18 mouse cellular contexts compared by ENCODE assay signal in genomic region chr6:113179195-113179733, GRCm38 (mm10). TPM values are rescaled to one million over a fixed set of nuclear protein-coding genes. Genes with fewer than 3 reads are reported as not detected.
DNase-seq lines count a peak whose midpoint lies in the region; ATAC-seq lines count a peak whose summit lies in the region.
"Had no signal": no experiment of that assay in that cellular context is flagged by ENCODE, and none has a peak within 500 bp of the region (broad histone marks: within the 10 kb centered on the region; RNA-seq: fewer than 3 reads in every experiment).

No protein-coding gene starts in this region.

- DNase-seq in forebrain, embryonic 11.5 days (ENCODE audit: low spot score), result no peak
- no peak for DNase-seq in forebrain, embryonic 14.5 days (ENCODE audit: low spot score)
- no peak for DNase-seq in adrenal gland, postnatal 10 days
- DNase-seq: cerebellum, adult 11 months; gastrocnemius, postnatal 14 days; kidney, adult 8-10 months had no signal

- peaks cover 19% of the 10 kb centered on the region for H3K4me1 ChIP-seq in forebrain, embryonic 13.5 days
- 0 out of 2 replicates have a peak, but pooled peaks cover 2% of the 10 kb centered on the region for H3K4me1 ChIP-seq in forebrain, embryonic 11.5 days (replicated peaks; ENCODE audit: control insufficient read depth, insufficient read depth, low read length)
- H3K4me1 ChIP-seq in forebrain, embryonic 14.5 days (ENCODE audit: control insufficient read depth, insufficient read depth, low read length), result peaks cover 9% of the 10 kb centered on the region
- H3K4me1 ChIP-seq in hindbrain, embryonic 15.5 days (replicated peaks), result peaks cover 27% of the 10 kb centered on the region
- H3K4me1 ChIP-seq in midbrain, embryonic 16.5 days (ENCODE audit: control insufficient read depth, insufficient read depth, low read length), result peaks cover 18% of the 10 kb centered on the region
- H3K4me1 ChIP-seq: embryonic facial prominence, embryonic 13.5 days; heart, embryonic 12.5 days; limb, embryonic 12.5 days; liver, embryonic 15.5 days had no signal

- peaks cover 23% of the 10 kb centered on the region for H3K36me3 ChIP-seq in forebrain, embryonic 13.5 days (ENCODE audit: poor library complexity, severe bottlenecking)
- H3K36me3 ChIP-seq in forebrain, embryonic 11.5 days (ENCODE audit: control insufficient read depth, insufficient read depth, low read length), result no peaks in the 10 kb centered on the region
- H3K36me3 ChIP-seq in forebrain, embryonic 14.5 days (ENCODE audit: control insufficient read depth, insufficient read depth, low read length), result peaks cover 11% of the 10 kb centered on the region; the same call in 1 of the 2 replicates
- H3K36me3 ChIP-seq in hindbrain, embryonic 15.5 days, result peaks cover 9% of the 10 kb centered on the region; the same call in 1 of the 2 replicates
- H3K36me3 ChIP-seq in midbrain, embryonic 16.5 days (ENCODE audit: control insufficient read depth, insufficient read depth, low read length), result peaks cover 10% of the 10 kb centered on the region
- H3K36me3 ChIP-seq: embryonic facial prominence, embryonic 13.5 days; heart, embryonic 12.5 days; limb, embryonic 12.5 days; liver, embryonic 15.5 days had no signal

- H3K9ac ChIP-seq in forebrain, embryonic 13.5 days, result peak overlapping the region; percentile 40
- H3K9ac ChIP-seq in forebrain, embryonic 11.5 days (ENCODE audit: low read length), result no peak overlapping the region
- peak overlapping the region; percentile 37 for H3K9ac ChIP-seq in forebrain, embryonic 14.5 days (ENCODE audit: low read length)
- no peak overlapping the region for H3K9ac ChIP-seq in hindbrain, embryonic 15.5 days
- H3K9ac ChIP-seq in midbrain, embryonic 16.5 days (ENCODE audit: low read depth, low read length), result no peak overlapping the region
- H3K9ac ChIP-seq: embryonic facial prominence, embryonic 13.5 days; heart, embryonic 12.5 days; limb, embryonic 12.5 days; liver, embryonic 15.5 days had no signal

- peak; percentile 55 for ATAC-seq in forebrain, embryonic 13.5 days
- no peak for ATAC-seq in forebrain, embryonic 11.5 days (replicated peaks; ENCODE audit: low FRiP score)
- ATAC-seq in forebrain, embryonic 14.5 days, result peak; percentile 55; the same call in 1 of the 2 replicates
- no peak for ATAC-seq in hindbrain, embryonic 15.5 days (ENCODE audit: low FRiP score, low read depth)
- ATAC-seq in midbrain, embryonic 16.5 days, result peak; percentile 46
- no peak for ATAC-seq in activated CD4-positive, CD25-positive, alpha-beta regulatory T cell, adult 4 months
- no peak for ATAC-seq in granulocyte monocyte progenitor cell, adult 5-6 weeks (replicated peaks; ENCODE audit: poor library complexity, severe bottlenecking)
- ATAC-seq: Patski had no signal

- no peaks in the 10 kb centered on the region for H3K27me3 ChIP-seq in forebrain, embryonic 13.5 days
- no peaks in the 10 kb centered on the region for H3K27me3 ChIP-seq in forebrain, embryonic 11.5 days (ENCODE audit: control insufficient read depth, insufficient read depth, low read length)
- no peaks in the 10 kb centered on the region for H3K27me3 ChIP-seq in forebrain, embryonic 14.5 days (replicated peaks; ENCODE audit: control insufficient read depth, insufficient read depth, low read length)
- no peaks in the 10 kb centered on the region for H3K27me3 ChIP-seq in hindbrain, embryonic 15.5 days
- no peaks in the 10 kb centered on the region for H3K27me3 ChIP-seq in midbrain, embryonic 16.5 days (ENCODE audit: control insufficient read depth, insufficient read depth, low read depth, low read length)
- H3K27me3 ChIP-seq: embryonic facial prominence, embryonic 13.5 days; liver, embryonic 15.5 days; Patski had no signal

- peak overlapping the region; percentile 49 for H3K4me2 ChIP-seq in forebrain, embryonic 13.5 days
- no peak overlapping the region for H3K4me2 ChIP-seq in forebrain, embryonic 11.5 days (ENCODE audit: low read depth, low read length, severe bottlenecking)
- H3K4me2 ChIP-seq in forebrain, embryonic 14.5 days (ENCODE audit: low read length), result peak overlapping the region; percentile 36
- H3K4me2 ChIP-seq in hindbrain, embryonic 15.5 days, result peak overlapping the region; percentile 52
- peak overlapping the region; percentile 50 for H3K4me2 ChIP-seq in midbrain, embryonic 16.5 days (ENCODE audit: low read length)
- H3K4me2 ChIP-seq: heart, embryonic 12.5 days; limb, embryonic 12.5 days; liver, embryonic 15.5 days had no signal

- peak overlapping the region; percentile 81 for H3K27ac ChIP-seq in forebrain, embryonic 13.5 days
- no peak overlapping the region for H3K27ac ChIP-seq in forebrain, embryonic 11.5 days (ENCODE audit: low read depth, low read length)
- peak overlapping the region; percentile 78 for H3K27ac ChIP-seq in forebrain, embryonic 14.5 days (ENCODE audit: low read depth, low read length)
- H3K27ac ChIP-seq in hindbrain, embryonic 15.5 days (replicated peaks), result peak overlapping the region; percentile 64
- peak overlapping the region; percentile 51 for H3K27ac ChIP-seq in midbrain, embryonic 16.5 days (ENCODE audit: low read length)
- H3K27ac ChIP-seq: embryonic facial prominence, embryonic 13.5 days; limb, embryonic 12.5 days; liver, embryonic 15.5 days had no signal

- no peak overlapping the region for H3K4me3 ChIP-seq in forebrain, embryonic 13.5 days
- no peak overlapping the region for H3K4me3 ChIP-seq in forebrain, embryonic 11.5 days (ENCODE audit: low read depth, low read length)
- H3K4me3 ChIP-seq in forebrain, embryonic 14.5 days (ENCODE audit: low read depth, low read length), result no peak overlapping the region
- H3K4me3 ChIP-seq in hindbrain, embryonic 15.5 days, result 0 out of 2 replicates have a peak overlapping the region, but pooled peaks have one; percentile 19
- H3K4me3 ChIP-seq in midbrain, embryonic 16.5 days (ENCODE audit: low read depth, low read length), result no peak overlapping the region
- H3K4me3 ChIP-seq: embryonic facial prominence, embryonic 13.5 days; heart, embryonic 12.5 days; limb, embryonic 12.5 days; liver, embryonic 15.5 days had no signal

- H3K9me3 ChIP-seq in forebrain, embryonic 13.5 days (replicated peaks), result no peaks in the 10 kb centered on the region
- H3K9me3 ChIP-seq in forebrain, embryonic 11.5 days (ENCODE audit: control insufficient read depth, low read length), result no peaks in the 10 kb centered on the region
- no peaks in the 10 kb centered on the region for H3K9me3 ChIP-seq in forebrain, embryonic 14.5 days (replicated peaks; ENCODE audit: control insufficient read depth, low read length)
- no peaks in the 10 kb centered on the region for H3K9me3 ChIP-seq in hindbrain, embryonic 15.5 days
- H3K9me3 ChIP-seq in midbrain, embryonic 16.5 days (replicated peaks; ENCODE audit: control insufficient read depth, low read length, poor library complexity, severe bottlenecking), result no peaks in the 10 kb centered on the region
- H3K9me3 ChIP-seq: embryonic facial prominence, embryonic 13.5 days; heart, embryonic 12.5 days; limb, embryonic 12.5 days; liver, embryonic 15.5 days had no signal

- 30% methylated on average over 4 of the region's 4 CpGs for WGBS in forebrain, embryonic 13.5 days
- WGBS in forebrain, embryonic 11.5 days, result 39% methylated on average over 4 of the region's 4 CpGs
- WGBS in forebrain, embryonic 14.5 days, result 33% methylated on average over 4 of the region's 4 CpGs
- WGBS in hindbrain, embryonic 15.5 days, result 27% methylated on average over 4 of the region's 4 CpGs
- WGBS in midbrain, embryonic 16.5 days, result 22% methylated on average over 4 of the region's 4 CpGs

RNA-seq across cellular contexts. Expression of gene Lhfpl4, which starts 15.9 kb away (rescaled TPM):
- polyA plus RNA-seq in forebrain, embryonic 13.5 days (2015; fragmentation: Nextera tagmentation; extraction: Ambion mirVana), result 29.6 and 33.8 TPM in 2 replicates
- 6.6 and 6.8 TPM in 2 replicates for polyA plus RNA-seq in forebrain, embryonic 11.5 days (2014; fragmentation: Nextera tagmentation; extraction: Ambion mirVana)
- 8.8 and 11.3 TPM in 2 replicates for polyA plus RNA-seq in forebrain, embryonic 14.5 days (2014; fragmentation: Nextera tagmentation; extraction: Ambion mirVana)
- polyA plus RNA-seq in hindbrain, embryonic 15.5 days (2015; fragmentation: Nextera tagmentation; extraction: Ambion mirVana), result 61.5 and 66.2 TPM in 2 replicates
- 68.3 and 69.2 TPM in 2 replicates for polyA plus RNA-seq in midbrain, embryonic 16.5 days (2015; fragmentation: Nextera tagmentation; extraction: Ambion mirVana)
- 1 to 10 TPM in 1 of 2 experiments, not detected in 1; 1.2 TPM for polyA plus RNA-seq in activated CD4-positive, CD25-positive, alpha-beta regulatory T cell, adult 4 months (2017; shearing (Covaris generic))
- not detected in 2 replicates for total RNA-seq in granulocyte monocyte progenitor cell, adult 5-6 weeks (2014; fragmentation: Nextera tagmentation)
- total RNA-seq in granulocyte monocyte progenitor cell, adult 5-6 weeks (2017), result not detected in 2 replicates
- 1 to 10 TPM; 3.2 to 4.8 TPM for total RNA-seq in adrenal gland, postnatal 10 days (2021)
- total RNA-seq: hematopoietic stem cell, adult 5-6 weeks; monocyte, adult 5-6 weeks had no signal

RNA-seq across cellular contexts. Expression of gene Mtmr14, which starts 58.4 kb away (rescaled TPM):
- 42.5 and 45.4 TPM in 2 replicates for polyA plus RNA-seq in forebrain, embryonic 13.5 days (2015; fragmentation: Nextera tagmentation; extraction: Ambion mirVana)
- polyA plus RNA-seq in forebrain, embryonic 11.5 days (2014; fragmentation: Nextera tagmentation; extraction: Ambion mirVana), result 50.5 and 50.8 TPM in 2 replicates
- polyA plus RNA-seq in forebrain, embryonic 14.5 days (2014; fragmentation: Nextera tagmentation; extraction: Ambion mirVana), result 41.7 and 43.6 TPM in 2 replicates
- 35.7 and 41.0 TPM in 2 replicates for polyA plus RNA-seq in hindbrain, embryonic 15.5 days (2015; fragmentation: Nextera tagmentation; extraction: Ambion mirVana)
- polyA plus RNA-seq in midbrain, embryonic 16.5 days (2015; fragmentation: Nextera tagmentation; extraction: Ambion mirVana), result 33.7 and 34.0 TPM in 2 replicates
- 10 to 100 TPM; 15.1 to 16.7 TPM for polyA plus RNA-seq in activated CD4-positive, CD25-positive, alpha-beta regulatory T cell, adult 4 months (2017; shearing (Covaris generic))
- 32.4 and 37.6 TPM in 2 replicates for total RNA-seq in granulocyte monocyte progenitor cell, adult 5-6 weeks (2014; fragmentation: Nextera tagmentation)
- 31.0 and 40.9 TPM in 2 replicates for total RNA-seq in granulocyte monocyte progenitor cell, adult 5-6 weeks (2017)
- 10 to 100 TPM; 27.4 to 35.3 TPM for total RNA-seq in adrenal gland, postnatal 10 days (2021)

Comparison
In these comparisons a context has a peak if more than half of its experiments do, and no peak if none do; other contexts are left out.
1. ATAC-seq: peak in forebrain, embryonic 13.5 days (single experiment), forebrain, embryonic 14.5 days (single experiment) and midbrain, embryonic 16.5 days (single experiment); none in forebrain, embryonic 11.5 days (single experiment), hindbrain, embryonic 15.5 days (single experiment), activated CD4-positive, CD25-positive, alpha-beta regulatory T cell, adult 4 months (single experiment) and granulocyte monocyte progenitor cell, adult 5-6 weeks (single experiment).
2. H3K9ac ChIP-seq: peak in forebrain, embryonic 13.5 days (single experiment) and forebrain, embryonic 14.5 days (single experiment); none in forebrain, embryonic 11.5 days (single experiment), hindbrain, embryonic 15.5 days (single experiment) and midbrain, embryonic 16.5 days (single experiment).